Mouse (Mus musculus) A20 (cell line): ENCODE data around the gene Glt1d1.
"Not testable (repeated sequence)": the region's sequence is repeated elsewhere in the genome, so short reads cannot be mapped to it uniquely, and the experiment has no call there.

ENCODE experiments used
- DNase-seq: peaks from one replicate; pipeline ENCODE4 v3.0.0-alpha.2; 2011; ENCODE audit warnings: low read depth, low spot score

Glt1d1 gene

GRCm38 (mm10) chr5:127699679-127700078 lies 67.6 kb downstream of the Glt1d1 start:
- DNase-seq, result no peak

- DNase-seq, result no peak
Measured at GRCm38 (mm10) chr5:127700156-127700555, 68.1 kb downstream of the Glt1d1 start.

GRCm38 (mm10) chr5:127703609-127704180 lies 71.6 kb downstream of the Glt1d1 start:
- DNase-seq, result no peak

GRCm38 (mm10) chr5:127705225-127705624 lies 73.2 kb downstream of the Glt1d1 start:
- no peak for DNase-seq

- no peak for DNase-seq
Measured at GRCm38 (mm10) chr5:127705976-127706375, 73.9 kb downstream of the Glt1d1 start.

DNA sequence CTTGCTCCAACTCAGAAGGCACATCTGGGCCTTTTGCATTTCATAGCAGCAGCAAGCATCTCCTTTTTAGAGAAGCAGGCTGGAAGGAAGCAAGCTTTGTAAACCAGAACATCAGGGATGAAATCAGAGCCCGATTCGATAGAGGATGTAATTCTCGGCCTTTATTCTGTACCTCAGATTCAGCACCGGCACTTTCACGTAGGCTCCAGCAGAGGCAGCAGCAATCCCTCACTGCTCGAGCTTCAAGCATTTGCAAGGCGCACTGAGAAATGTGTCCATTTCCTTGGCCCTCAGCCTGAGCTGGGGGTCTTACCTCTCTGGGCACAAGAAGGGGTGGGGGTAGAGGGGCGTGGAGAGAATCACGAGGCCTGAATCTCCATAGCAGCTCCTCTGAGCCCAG lies 76.1 kb downstream of the Glt1d1 start:
- no peak for DNase-seq

DNA sequence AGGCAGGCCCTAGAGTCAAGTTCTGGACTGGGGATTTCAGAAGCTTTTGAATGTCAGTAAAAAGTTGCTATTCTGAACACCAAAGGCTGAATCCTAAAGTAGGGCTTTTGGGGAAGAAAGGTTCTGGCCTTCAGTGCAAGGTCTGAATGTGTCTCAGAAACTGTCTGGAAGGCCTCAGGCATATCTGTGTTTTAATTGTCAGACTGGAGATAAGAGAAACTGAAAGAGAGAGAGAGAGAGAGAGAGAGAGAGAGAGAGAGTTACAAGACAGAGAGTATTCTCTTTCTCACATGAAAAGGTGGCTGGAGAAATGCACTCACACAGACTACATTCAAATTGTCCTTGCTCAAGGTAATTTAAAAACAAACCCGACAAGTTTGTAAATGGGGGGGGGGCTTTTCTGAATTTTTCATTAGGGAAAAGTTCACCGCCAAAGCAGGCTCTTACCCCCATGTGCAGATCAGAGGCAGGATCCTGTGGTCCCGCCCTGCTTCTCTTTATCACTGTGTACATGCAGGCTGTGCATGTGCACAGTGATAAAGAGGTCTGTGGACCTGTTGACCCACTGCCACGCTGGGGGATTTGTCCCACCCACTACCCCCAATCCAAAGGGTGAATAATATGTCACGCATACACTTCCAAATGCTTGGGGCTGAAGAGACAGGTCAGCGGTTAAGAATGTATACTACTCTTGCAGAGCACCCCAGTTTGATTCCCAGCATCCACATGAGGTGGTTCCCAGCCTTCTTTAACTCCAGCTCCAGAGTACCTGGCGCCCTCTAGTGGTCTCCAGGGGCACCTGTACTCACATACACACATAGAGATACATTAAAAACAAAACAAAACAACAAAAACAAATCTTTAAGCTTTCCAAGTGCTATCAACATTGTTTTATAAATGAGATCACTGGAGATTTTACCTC lies 83.0 kb downstream of the Glt1d1 start:
- no peak for DNase-seq

DNA sequence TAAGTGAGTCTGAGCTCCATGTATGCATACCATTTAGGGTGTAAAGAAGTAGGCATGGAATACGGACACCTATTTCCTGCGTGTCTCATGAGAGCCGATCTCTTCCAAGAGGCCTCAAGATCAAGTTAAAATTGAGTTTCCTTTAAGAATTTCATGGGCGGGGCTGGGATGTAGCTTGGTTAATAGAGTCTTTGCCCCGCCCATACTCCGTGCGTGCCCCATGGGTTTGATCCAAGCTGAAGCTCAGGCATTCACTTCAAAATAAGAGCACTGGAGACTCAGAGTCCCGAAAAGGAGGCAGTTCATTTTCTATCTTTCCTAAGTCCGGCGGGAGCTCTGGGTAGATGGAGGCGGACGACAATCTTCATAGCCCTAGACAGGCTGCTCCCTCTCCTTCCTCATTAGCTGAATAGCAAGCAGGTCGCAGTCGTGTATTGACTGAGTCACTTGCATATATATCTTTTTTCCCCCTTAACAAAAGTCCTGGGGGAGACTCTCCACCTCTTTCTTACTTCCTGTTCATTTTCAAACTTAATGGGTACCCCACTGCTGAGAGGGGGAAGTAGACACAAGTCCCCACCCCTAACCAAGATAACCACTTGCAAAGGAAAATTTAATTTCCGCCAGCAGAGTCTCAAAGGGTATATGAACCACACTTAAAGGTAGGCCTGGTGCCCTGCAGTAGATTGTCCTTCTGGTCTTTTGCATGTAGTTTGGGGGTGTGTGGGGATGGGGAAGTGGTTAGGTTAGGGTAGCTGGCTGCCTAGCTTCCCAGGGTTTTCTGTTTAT lies 88.7 kb downstream of the Glt1d1 start:
- DNase-seq, result no peak

GRCm38 (mm10) chr5:127722171-127722570 lies 90.1 kb downstream of the Glt1d1 start:
- DNase-seq, result not testable (repeated sequence)

DNA sequence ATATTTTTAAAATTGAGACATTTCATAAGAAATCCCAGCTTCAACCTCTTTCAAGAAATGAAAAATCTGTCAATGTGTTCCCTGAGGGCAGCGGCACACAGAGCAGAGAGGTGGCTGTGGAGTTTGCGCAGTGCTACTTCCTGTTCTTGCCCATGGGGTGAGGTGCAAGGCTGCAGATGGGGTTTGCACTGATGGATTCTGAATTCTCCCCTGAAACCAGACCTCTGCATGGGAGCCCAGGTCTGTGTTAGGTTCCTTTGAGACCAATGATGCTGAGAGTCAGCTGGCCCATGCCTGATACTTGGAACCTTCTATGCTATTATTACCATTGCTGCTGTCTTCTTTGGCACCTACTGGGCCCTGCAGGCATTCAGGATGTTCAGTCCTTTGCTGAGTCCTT lies 98.3 kb downstream of the Glt1d1 start:
- no peak for DNase-seq

- no peak for DNase-seq
Measured at GRCm38 (mm10) chr5:127741331-127741730, 109.3 kb downstream of the Glt1d1 start.

DNA sequence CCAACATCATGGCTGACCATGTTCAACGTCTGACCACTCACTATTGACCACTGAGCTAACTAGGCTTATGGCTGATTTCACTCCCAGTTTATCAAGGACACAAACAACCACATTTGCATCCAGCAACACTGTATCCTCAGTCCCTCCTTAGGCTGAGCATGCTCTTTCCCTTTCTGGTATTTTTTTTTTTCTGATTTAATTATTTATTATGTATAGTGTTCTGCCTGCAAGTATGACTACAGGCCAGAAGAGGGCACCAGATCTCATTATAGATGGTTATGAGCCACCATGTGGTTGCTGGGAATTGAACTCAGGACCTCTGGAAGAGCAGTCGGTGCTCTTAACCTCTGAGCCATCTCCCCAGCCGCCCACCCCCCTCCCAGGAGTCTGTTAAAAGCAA lies 117.5 kb downstream of the Glt1d1 start:
- not testable (repeated sequence) for DNase-seq

- DNase-seq, result no peak
Measured at GRCm38 (mm10) chr5:127751262-127751975, 119.4 kb downstream of the Glt1d1 start.

- no peak for DNase-seq
Measured at GRCm38 (mm10) chr5:127755594-127755993, 123.5 kb downstream of the Glt1d1 start.

GRCm38 (mm10) chr5:127756011-127756410 lies 123.9 kb downstream of the Glt1d1 start:
- no peak for DNase-seq

GRCm38 (mm10) chr5:127756671-127757423 lies 124.8 kb downstream of the Glt1d1 start:
- DNase-seq, result no peak

GRCm38 (mm10) chr5:127758576-127758975 lies 126.5 kb downstream of the Glt1d1 start:
- no peak for DNase-seq
